Mouse (Mus musculus) ovary, postnatal 10 days (tissue): Measurements from ENCODE around the gene Cd9.
"Not testable (repeated sequence)": the region's sequence is repeated elsewhere in the genome, so short reads cannot be mapped to it uniquely, and the experiment has no call there.

Experiments
- DNase-seq: peaks from one replicate; pipeline ENCODE4 v3.0.0; 2022; ENCODE audit warnings: low spot score

The Cd9 gene

DNA sequence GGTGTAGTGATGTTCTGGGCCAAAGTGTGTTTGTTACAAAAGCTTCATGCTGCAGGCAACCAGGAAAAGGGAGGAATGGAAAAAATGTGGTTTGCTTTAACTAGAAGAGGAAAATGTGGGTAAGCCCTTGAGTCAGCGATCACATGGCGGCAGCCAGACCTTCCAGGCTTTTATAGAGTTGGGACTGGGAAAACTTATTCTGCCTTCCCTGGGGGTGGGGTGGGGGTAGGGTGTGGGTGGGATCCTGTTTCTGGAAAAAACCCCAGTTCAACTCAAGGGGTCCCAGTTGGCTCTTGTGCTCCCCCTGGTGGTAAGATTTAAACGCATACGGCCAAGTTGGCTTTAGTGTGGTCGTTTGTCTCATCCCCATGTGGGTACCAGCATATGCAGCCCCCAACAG is 3.5 kb upstream of the Cd9 start:
- DNase-seq, result no peak

DNA sequence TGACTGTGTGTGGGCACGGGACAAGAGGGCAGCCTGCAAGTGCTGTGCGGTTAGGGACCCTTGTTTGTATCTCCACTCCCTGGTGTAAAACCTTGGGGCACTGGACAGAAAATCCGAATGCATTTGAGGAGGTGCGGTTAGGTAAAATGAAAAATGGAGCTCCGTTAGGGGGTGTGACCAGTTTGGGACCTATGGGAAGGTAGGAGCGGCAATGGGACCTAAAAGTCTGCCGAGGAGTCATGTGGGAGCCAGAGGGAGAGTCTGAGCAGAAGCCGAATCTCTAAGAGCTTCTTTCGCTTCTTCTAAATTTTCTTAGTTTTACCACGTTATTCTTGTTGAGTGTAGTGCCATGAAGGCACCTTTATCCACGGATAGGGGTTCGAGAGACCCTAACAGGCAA is 1.8 kb upstream of the Cd9 start:
- no peak for DNase-seq

DNA sequence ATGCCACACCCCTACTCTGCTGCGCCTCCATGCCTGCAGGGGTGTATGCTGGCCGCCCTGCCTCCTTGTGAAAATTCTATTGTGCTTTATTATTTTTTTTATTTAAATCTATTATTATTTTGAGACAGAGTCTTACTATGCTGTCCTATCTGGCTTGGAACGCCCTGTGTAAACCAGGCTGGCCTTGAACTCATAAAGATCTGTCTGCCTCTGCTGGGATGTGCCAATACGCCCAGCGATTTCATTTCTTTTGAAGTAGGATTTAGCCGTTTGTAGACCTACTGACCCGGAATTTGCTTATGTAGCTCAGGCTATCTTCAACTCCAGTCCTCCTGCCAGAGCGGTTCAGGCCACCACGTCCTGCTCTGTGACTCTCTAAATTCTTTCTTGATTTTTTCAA is 770 bp upstream of the Cd9 start:
- DNase-seq, result no peak

DNA sequence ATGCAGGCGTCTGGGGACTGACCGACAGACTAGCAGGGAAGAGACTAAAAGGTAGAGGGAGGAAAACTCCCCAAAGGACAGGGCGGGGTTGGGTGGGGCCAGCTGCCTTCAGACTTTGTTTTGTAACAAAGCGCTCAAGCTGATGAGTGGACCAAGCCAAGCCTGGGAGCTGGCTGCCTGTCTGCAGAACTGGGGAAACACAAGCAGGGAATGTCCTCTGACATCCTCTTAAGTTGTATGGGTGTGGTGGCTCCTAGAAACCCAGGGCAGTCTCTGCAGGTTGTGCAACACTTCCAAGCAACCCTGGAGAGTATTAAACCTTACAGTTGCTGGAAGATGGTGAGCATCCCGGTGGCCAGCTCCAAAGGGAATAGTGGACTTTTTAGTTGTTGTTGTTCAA is 1.4 kb downstream of the Cd9 start:
- DNase-seq, result no peak

DNA sequence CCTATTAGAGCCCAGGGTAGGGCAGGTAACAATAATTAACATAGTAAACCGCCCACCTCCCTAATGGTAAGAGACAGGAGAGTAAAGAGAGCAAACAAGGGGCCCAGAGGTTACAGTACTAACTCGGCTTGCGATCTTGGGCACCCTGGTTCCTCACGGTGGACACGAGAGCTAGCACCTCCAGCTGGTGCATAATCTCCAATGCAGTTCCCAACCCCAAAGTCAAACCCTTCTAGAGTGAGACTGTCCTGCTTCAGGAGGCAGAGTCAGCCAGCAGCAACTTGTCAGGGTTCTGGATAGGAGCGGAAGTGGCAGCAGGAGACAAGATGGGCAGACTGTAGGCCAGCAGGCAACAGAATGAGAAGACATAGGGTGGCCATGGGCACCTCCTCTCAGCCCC is 1.9 kb downstream of the Cd9 start:
- DNase-seq, result no peak

DNA sequence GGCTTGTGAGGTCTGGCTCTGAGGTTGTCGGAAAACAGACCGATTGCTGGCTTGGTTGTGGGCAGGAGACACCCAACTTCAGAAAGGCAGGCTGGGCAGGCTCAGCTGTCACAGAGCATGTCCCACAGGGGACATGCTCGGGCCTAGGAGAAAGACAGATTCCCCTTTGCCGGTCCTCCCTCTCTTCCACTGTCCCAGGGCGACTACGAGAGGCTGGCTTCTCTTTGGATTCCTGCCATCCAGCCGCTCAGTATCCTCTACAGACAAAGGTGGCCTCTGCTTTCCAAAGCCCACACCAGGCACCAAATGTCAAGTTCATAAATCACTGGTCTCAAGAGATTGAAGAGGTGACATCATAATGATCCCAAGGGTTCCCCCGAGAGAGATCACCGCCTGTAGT is 2.6 kb downstream of the Cd9 start:
- DNase-seq, result no peak

DNA sequence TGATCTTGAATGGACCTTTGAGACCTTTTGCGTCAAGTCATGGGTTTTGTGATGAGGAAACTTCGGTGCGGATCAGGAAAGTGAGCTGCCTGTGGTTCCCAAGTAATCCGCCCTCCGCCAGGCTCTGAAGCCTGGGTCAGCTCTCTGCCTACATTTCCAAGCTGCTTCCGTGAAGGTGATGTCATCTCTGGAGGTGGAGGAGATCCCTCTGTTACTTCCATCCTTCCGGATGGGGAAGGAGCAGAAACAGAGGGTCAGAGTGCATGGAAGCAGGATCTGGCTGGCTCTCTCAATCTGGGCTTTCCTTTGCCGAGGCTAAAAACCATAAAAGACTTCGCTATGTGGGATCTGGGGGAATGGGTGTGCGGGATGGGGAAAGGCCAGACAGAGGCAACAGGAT is 3.2 kb downstream of the Cd9 start:
- no peak for DNase-seq

DNA sequence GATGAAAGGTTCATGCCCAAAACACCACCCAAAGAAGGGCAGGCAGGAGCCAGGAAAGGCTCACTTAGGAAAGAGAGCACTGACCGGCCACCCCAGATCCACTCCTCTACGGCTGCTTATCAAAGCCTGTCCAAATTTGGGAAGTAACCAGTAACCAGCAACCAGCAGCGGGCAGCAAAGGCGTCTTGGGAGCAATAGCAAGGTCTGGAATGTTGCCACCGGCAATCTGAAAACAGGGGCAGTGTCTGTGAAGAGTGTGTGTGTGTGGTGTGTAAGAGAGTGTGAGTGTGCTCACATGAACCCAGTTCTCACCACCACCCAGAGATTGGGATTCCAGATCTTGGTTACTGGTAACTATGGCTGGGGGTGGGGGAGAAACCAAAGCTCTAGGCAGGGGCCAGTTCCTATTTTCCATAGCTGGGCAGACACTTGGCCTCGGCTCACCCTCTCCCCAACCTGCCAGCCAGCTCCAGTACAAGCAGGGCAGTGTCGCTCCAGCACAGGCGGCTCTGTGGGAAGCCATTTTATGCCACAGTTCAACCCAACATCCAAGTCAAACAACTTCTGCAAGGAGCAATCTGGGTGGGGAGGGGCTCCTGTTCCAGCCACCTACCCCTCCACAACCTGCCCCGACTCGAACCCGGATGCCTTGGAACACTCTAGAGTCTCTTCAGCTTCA is 4.6 kb downstream of the Cd9 start:
- DNase-seq, result no peak

DNA sequence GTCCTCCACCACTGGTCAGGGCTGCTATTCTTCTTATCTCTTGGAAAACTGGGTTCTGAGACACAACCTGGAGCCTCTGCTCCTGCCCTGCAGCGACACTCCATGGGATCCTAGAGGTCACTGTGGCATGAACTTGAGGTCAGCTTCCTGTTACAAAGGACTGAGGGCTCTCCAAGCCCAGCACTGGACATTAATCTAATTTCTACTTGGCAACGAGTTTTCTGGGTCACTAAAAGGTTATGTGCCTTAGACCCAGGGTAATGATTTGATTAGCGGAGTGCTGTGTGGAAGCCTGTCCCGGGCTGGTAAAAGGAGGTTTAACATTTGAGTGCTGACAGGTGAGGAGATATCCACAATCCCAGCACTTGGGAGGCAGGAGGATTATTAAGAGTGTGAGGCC is 9.0 kb downstream of the Cd9 start:
- no peak for DNase-seq

- DNase-seq, result no peak
Measured at GRCm38 (mm10) chr6:125484721-125485120, 9.9 kb downstream of the Cd9 start.

GRCm38 (mm10) chr6:125484313-125484660 is 10.3 kb downstream of the Cd9 start:
- not testable (repeated sequence) for DNase-seq

DNA sequence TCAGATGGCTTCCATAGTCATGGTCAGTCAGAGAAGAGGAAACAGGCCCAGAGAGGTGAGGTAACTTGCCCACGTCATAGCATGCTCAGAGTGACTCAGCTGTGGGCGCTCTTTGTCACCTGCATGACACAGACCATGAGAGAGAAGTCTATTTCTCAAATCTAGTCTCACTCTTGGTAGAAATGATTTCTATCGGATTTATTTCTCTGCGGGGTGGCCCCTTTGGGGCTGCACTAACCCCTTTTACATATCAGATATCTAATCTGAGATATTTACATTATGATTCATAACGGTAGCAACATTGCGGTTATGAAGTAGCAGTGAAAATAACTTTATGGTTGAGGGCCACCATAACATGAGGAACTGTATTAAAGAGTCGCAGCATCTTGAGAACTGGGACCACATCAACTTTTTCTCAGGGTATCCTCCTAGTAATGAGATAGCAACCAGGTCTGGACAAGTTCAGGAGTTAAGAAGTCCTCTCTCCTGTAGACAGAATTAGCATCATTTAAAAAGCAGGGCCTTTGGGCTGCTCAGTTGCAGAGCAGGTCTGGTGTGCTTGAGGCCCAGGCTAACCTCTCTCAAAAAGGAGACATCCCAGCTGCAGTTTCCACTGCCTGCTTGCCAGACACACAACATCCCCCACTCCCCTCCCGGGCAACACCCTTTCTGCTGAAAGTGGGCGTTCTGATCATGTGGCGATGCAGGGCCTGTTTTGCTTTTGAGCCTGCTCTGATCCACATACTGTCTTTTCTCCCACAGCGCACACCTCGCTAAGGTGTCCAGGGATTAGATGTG is 10.9 kb downstream of the Cd9 start:
- DNase-seq, result no peak

DNA sequence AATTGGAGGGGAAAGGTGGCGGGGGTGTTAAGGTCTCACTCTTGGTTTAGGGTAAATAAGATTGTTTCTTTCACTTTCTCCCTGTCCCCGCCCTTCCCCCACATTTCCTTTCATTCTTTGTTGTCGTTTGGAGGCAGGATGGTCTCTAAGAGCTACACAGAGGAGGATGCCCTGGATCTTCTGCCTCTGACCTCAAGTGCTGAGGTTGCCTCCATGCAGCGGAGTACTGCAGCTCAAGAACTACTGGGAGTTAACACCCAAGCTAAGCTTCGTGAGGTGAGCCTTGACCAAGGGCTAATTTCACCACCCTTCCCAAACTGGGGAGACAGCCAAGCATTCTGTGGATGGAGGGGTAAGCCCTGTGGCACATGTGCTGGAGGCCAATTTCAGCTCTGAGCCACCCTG is 12.2 kb downstream of the Cd9 start:
- DNase-seq, result no peak

DNA sequence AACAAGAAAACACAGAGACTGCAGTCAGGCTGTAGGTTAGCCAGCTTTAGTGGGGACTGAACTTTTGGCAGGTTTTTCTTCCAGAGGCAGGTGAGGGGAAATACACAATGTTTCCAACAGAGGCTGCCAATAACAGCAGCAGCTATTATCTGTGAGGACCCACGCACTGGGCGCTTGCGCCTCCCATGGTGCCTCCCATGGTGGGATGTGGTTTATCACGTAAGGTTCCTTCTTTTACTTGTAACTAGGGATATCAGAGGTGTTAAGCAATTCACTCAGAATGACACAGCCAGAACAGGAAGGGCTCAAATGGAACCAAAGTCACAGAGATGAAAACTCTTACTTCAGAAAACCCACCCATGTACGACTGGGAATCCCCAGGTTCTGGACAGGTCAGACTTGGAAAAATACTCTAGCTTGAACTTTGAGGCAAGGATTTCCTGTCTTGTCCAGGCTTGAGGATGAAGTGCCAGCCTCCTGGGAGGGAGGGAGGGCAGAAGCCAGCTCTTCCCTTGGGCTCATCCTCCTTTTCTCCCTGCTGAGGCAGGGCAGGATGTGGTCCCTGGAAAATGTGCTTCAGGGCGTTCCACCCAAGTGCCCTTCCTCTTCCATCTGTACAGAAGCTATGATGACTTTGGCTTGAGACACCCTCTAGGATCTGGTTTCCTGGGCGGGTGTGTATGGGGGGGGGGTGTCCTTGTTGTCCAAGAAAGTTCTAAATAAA is 12.8 kb downstream of the Cd9 start:
- DNase-seq, result no peak

- no peak for DNase-seq
Measured at GRCm38 (mm10) chr6:125480396-125481361, 13.9 kb downstream of the Cd9 start.

DNA sequence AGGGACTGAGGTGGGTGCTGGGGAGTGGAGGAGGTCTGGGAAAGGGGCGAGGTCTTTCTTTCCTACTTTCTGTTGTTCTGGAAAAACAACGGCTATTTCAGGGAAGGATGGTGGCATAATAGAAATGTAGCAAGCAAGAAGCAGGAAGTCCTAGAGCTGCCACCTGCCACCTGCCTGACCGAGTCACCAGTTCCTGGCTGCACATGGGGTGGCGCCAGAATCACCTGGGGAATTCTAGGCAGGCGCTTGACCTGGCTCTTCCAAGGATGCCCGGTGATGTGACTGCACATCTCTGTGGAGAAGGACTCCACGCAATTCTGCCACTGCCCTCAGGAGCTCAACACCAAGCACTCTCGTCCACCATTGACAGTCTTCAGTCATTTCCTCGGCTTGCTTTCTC is 15.2 kb downstream of the Cd9 start:
- no peak for DNase-seq

GRCm38 (mm10) chr6:125478135-125479128 is 16.2 kb downstream of the Cd9 start:
- DNase-seq, result no peak

GRCm38 (mm10) chr6:125476826-125477589 is 17.6 kb downstream of the Cd9 start:
- no peak for DNase-seq

- DNase-seq, result no peak
Measured at GRCm38 (mm10) chr6:125476090-125476489, 18.5 kb downstream of the Cd9 start.

DNA sequence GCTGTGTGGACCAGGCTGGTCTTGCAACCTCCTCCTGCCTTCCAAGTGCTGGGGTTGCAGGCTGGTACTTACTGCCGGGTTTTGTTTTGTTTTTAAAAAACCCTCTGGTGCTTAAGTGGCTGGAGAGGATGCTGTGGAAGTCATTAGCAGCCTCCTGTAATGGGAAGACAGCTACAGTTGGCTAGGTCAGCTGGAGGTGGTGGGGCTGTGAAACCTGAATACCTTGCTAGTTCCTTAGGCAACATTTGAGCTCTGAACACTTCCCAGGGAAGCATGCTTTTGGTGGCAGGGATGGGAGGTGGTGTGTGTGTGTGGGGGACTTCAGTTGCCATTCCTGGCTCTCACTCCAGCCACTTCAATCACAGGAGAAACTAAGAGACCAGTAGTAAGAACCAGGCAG is 19.4 kb downstream of the Cd9 start:
- DNase-seq, result no peak
